Mouse (Mus musculus): ENCODE results near the gene Mif. TPM values are rescaled to one million over a fixed set of nuclear protein-coding genes. Genes with fewer than 3 reads are reported as not detected.

Gene Mif
- total RNA-seq, 1 experiment, result 1,434 TPM

GRCm38 (mm10) chr10:75828500-75828931 lies 31.5 kb downstream of the Mif start:
- in situ Hi-C loops (cut with MboI; ENCODE audit: low sequenced_read_pairs in 2 of 2, unreplicated experiment in 2 of 2), result no loop called here
- peaks cover 3% of the 10 kb centered on the region; the same call in 1 of the 2 replicates for H3K36me3 ChIP-seq (ENCODE audit: control insufficient read depth, insufficient read depth, low read length, poor library complexity, severe bottlenecking)
- no peak for DNase-seq (ENCODE audit: low read depth, low spot score)
- H3K9me3 ChIP-seq (ENCODE audit: control insufficient read depth, insufficient read depth, low read depth, low read length), result no peaks in the 10 kb centered on the region
- peaks cover 0 to 9% of the 10 kb centered on the region in 2 experiments; a peak in 2 of 4 replicates for H3K4me1 ChIP-seq (ENCODE audit: control insufficient read depth in 2 of 2, insufficient read depth in 2 of 2, low read length in 2 of 2, poor library complexity in 1 of 2)
- no peak overlapping the region for H3K9ac ChIP-seq (ENCODE audit: insufficient read depth, low read depth, low read length, poor library complexity, severe bottlenecking)
- H3K4me3 ChIP-seq (ENCODE audit: insufficient read depth in 1 of 2, low read depth in 1 of 2, low read length in 2 of 2, poor library complexity in 1 of 2, severe bottlenecking in 1 of 2), result no peak overlapping the region
- H3K27ac ChIP-seq (ENCODE audit: insufficient read depth, low read depth, low read length, poor library complexity, severe bottlenecking), result no peak overlapping the region
- TF ChIP-seq MAFK (IDR thresholded peaks at IDR 0.05; ENCODE audit: insufficient read depth, low read depth, low read length) (no peak), CHD2 (IDR thresholded peaks at IDR 0.05; ENCODE audit: low read depth, low read length) (no peak)

- no peak for TF ChIP-seq CHD2 (IDR thresholded peaks at IDR 0.05; ENCODE audit: low read depth, low read length)
- no peak for TF ChIP-seq ZC3H11A (IDR thresholded peaks at IDR 0.05; ENCODE audit: borderline replicate concordance, low read depth, low read length)
- no peak for TF ChIP-seq HCFC1 (IDR thresholded peaks at IDR 0.05; ENCODE audit: borderline replicate concordance, insufficient read depth, low read length)
- TF ChIP-seq ZNF384 (IDR thresholded peaks at IDR 0.05; ENCODE audit: low read depth, low read length), result no peak
- no peak for TF ChIP-seq MAFK (IDR thresholded peaks at IDR 0.05; ENCODE audit: insufficient read depth, low read depth, low read length)
- Histone ChIP-seq H3K9me3 (ENCODE audit: control insufficient read depth, insufficient read depth, low read depth, low read length) (no peaks in the 10 kb centered on the region), H3K9ac (ENCODE audit: insufficient read depth, low read depth, low read length, poor library complexity, severe bottlenecking) (no peak overlapping the region), H3K27ac (ENCODE audit: insufficient read depth, low read depth, low read length, poor library complexity, severe bottlenecking) (no peak overlapping the region), H3K4me1 (ENCODE audit: control insufficient read depth in 2 of 2, insufficient read depth in 2 of 2, low read length in 2 of 2, poor library complexity in 1 of 2) (peaks cover 0 to 7% of the 10 kb centered on the region in 2 experiments; a peak in 1 of 4 replicates), H3K4me3 (ENCODE audit: insufficient read depth in 1 of 2, low read depth in 1 of 2, low read length in 2 of 2, poor library complexity in 1 of 2, severe bottlenecking in 1 of 2) (no peak overlapping the region), H3K36me3 (ENCODE audit: control insufficient read depth, insufficient read depth, low read length, poor library complexity, severe bottlenecking) (peaks cover 3% of the 10 kb centered on the region; the same call in 1 of the 2 replicates)
- no peak for DNase-seq (ENCODE audit: low read depth, low spot score)
- in situ Hi-C loops (cut with MboI; ENCODE audit: low sequenced_read_pairs in 2 of 2, unreplicated experiment in 2 of 2), result no loop called here
Measured at GRCm38 (mm10) chr10:75827668-75828360, 32.2 kb downstream of the Mif start.

DNA sequence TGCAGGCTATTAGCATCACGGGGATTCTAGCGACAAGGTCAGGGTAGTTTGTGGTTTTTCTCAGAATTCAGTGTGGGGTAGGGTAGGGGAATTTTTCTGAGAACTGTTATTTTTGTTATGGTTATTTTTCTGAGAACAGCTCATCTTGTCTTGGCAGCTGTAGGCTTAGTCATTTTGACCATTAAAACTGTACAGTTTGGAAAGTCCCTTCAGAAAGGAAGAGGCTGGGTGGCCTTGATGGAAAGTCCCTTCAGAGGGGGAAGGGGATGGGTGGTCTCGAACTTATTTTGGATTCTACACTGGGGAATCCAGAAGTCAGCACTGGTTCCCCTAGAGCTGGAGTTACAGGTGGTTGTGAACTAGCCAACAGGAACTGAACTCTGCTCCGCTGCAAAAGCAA lies 35.5 kb downstream of the Mif start:
- TF ChIP-seq CHD2 (IDR thresholded peaks at IDR 0.05; ENCODE audit: low read depth, low read length) (no peak), ZC3H11A (IDR thresholded peaks at IDR 0.05; ENCODE audit: borderline replicate concordance, low read depth, low read length) (no peak), HCFC1 (IDR thresholded peaks at IDR 0.05; ENCODE audit: borderline replicate concordance, insufficient read depth, low read length) (no peak), MAFK (IDR thresholded peaks at IDR 0.05; ENCODE audit: insufficient read depth, low read depth, low read length) (no peak), ZNF384 (IDR thresholded peaks at IDR 0.05; ENCODE audit: low read depth, low read length) (no peak)
- no peak overlapping the region for H3K4me3 ChIP-seq (ENCODE audit: insufficient read depth in 1 of 2, low read depth in 1 of 2, low read length in 2 of 2, poor library complexity in 1 of 2, severe bottlenecking in 1 of 2)
- no peak for DNase-seq (ENCODE audit: low read depth, low spot score)
- H3K36me3 ChIP-seq (ENCODE audit: control insufficient read depth, insufficient read depth, low read length, poor library complexity, severe bottlenecking), result no peaks in the 10 kb centered on the region
- in situ Hi-C loops (cut with MboI; ENCODE audit: low sequenced_read_pairs in 2 of 2, unreplicated experiment in 2 of 2), result no loop called here
- no peaks in the 10 kb centered on the region for H3K9me3 ChIP-seq (ENCODE audit: control insufficient read depth, insufficient read depth, low read depth, low read length)
- no peak overlapping the region for H3K9ac ChIP-seq (ENCODE audit: insufficient read depth, low read depth, low read length, poor library complexity, severe bottlenecking)
- no peak overlapping the region for H3K27ac ChIP-seq (ENCODE audit: insufficient read depth, low read depth, low read length, poor library complexity, severe bottlenecking)
- H3K4me1 ChIP-seq (ENCODE audit: control insufficient read depth in 2 of 2, insufficient read depth in 2 of 2, low read length in 2 of 2, poor library complexity in 1 of 2), result peaks cover 0 to 2% of the 10 kb centered on the region in 2 experiments; a peak in 1 of 4 replicates

- H3K9me3 ChIP-seq (ENCODE audit: control insufficient read depth, insufficient read depth, low read depth, low read length), result no peaks in the 10 kb centered on the region
- TF ChIP-seq ZNF384 (IDR thresholded peaks at IDR 0.05; ENCODE audit: low read depth, low read length) (no peak), HCFC1 (IDR thresholded peaks at IDR 0.05; ENCODE audit: borderline replicate concordance, insufficient read depth, low read length) (no peak), MAFK (IDR thresholded peaks at IDR 0.05; ENCODE audit: insufficient read depth, low read depth, low read length) (no peak), CHD2 (IDR thresholded peaks at IDR 0.05; ENCODE audit: low read depth, low read length) (no peak), ZC3H11A (IDR thresholded peaks at IDR 0.05; ENCODE audit: borderline replicate concordance, low read depth, low read length) (no peak)
- H3K4me1 ChIP-seq (ENCODE audit: control insufficient read depth in 2 of 2, insufficient read depth in 2 of 2, low read length in 2 of 2, poor library complexity in 1 of 2), result peaks cover 0 to 2% of the 10 kb centered on the region in 2 experiments; a peak in 1 of 4 replicates
- H3K27ac ChIP-seq (ENCODE audit: insufficient read depth, low read depth, low read length, poor library complexity, severe bottlenecking), result no peak overlapping the region
- no peaks in the 10 kb centered on the region for H3K36me3 ChIP-seq (ENCODE audit: control insufficient read depth, insufficient read depth, low read length, poor library complexity, severe bottlenecking)
- in situ Hi-C loops (cut with MboI; ENCODE audit: low sequenced_read_pairs in 2 of 2, unreplicated experiment in 2 of 2), result no loop called here
- H3K9ac ChIP-seq (ENCODE audit: insufficient read depth, low read depth, low read length, poor library complexity, severe bottlenecking), result no peak overlapping the region
- H3K4me3 ChIP-seq (ENCODE audit: insufficient read depth in 1 of 2, low read depth in 1 of 2, low read length in 2 of 2, poor library complexity in 1 of 2, severe bottlenecking in 1 of 2), result no peak overlapping the region
- no peak for DNase-seq (ENCODE audit: low read depth, low spot score)
Measured at GRCm38 (mm10) chr10:75823782-75824181, 36.3 kb downstream of the Mif start.

All from ES-E14 (cell line).